Mouse (Mus musculus) gastrocnemius, postnatal 14 days (tissue): Measurements from ENCODE around the gene Tpm1. TPM values are rescaled to one million over a fixed set of nuclear protein-coding genes. Genes with fewer than 3 reads are reported as not detected.
A peak's percentile ranks its signal among the peaks of the same experiment; 100 is the strongest.

ENCODE experiments used
- DNase-seq: peaks from one replicate; pipeline ENCODE4 v3.0.0; 2021; ENCODE audit warnings: mixed read lengths
- intact Hi-C: fragments of 180-260 bp; cut with DNase I; formaldehyde crosslinking; loops from one replicate; pipeline ENCODE4 v1.15.1; 2025; ENCODE audit warnings: low total_unique reads
- total RNA-seq, 2 experiments: library from RNA; stranded (reverse); gene quantifications; 2 replicates each; pipeline ENCODE4 v1.2.3; 2021

The Tpm1 gene
- total RNA-seq, 2 experiments from 2014 or later, result 23,393 to 24,139 TPM

DNA sequence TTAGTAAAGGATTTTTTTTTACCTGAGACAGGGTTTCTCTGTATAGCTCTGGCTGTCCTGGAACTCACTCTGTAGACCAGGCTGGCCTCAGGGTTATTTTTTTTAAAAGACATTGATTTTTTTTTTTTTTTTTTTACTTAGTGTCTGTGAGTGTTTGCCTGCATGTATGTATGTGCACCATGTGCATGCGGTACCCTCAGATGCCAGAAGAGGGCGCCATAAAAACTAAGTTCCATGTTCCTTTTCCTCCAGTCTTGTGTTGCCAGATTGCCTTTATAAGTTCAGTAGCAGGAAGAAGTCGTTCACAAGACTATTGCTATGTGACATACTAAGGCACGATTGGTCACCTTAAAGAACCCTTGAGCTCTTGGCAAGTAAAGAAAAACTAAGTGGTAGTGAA lies 14.5 kb downstream of the Tpm1 start:
- intact Hi-C loops, result no loop called here
- no peak for DNase-seq

DNA sequence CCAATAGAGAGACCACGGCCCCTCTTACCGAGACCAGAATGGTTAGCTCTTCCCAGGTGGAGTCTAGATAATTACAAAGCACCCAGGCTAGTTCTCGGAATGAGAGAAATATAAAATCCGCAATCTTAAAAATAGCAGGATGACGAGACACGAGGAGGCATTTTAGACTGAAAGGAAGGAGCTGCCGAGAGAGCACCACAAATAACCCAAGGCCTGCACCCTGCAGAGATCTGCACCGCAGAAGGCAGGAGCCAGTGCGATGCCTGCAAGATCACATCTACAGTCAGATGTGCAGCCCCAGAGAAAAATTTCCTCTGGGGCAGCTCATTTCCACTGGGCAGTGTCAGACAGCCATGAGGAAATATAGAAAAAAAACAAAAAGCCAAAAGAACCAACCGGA lies 16.2 kb downstream of the Tpm1 start:
- DNase-seq, result no peak
- intact Hi-C loops, result no loop called here

DNA sequence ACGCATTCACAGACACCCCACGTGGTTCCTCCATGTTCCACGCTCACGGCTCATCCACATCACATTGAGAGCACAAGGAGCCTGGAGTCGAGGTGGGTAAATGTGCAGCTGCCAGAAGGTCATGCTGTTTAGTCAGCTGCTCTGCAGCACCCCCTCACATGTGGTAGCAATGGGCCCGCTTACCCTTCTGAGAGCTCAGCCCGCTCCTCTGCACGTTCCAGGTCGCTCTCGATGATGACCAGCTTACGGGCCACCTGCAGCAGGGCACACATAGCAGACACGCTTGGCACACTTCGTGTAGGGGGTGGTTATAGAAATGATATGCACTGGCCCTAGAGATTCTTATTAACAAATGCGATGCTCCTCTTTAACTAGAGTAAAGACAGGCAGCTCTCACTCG lies 16.6 kb downstream of the Tpm1 start:
- DNase-seq, result no peak
- intact Hi-C loops, result no loop called here

DNA sequence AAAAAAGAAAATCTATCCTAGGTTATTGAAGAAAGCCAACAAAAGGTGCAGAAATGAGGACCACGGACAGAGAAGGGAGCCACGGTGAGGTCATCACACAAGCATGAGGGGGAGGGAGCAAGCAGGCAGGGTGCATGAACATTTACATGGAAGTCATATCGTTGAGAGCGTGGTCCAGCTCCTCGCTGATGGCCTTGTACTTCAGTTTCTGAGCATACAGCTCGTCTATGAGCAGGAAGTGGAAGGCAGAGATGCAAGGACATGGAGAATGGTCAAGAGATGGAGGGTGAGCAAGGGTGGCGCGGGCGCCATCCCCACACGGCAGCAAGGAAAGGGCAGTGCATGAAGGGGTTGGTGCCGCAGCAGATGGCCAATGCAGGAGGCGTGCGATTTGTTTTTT lies 19.7 kb downstream of the Tpm1 start:
- intact Hi-C loops, result no loop called here
- DNase-seq, result no peak

DNA sequence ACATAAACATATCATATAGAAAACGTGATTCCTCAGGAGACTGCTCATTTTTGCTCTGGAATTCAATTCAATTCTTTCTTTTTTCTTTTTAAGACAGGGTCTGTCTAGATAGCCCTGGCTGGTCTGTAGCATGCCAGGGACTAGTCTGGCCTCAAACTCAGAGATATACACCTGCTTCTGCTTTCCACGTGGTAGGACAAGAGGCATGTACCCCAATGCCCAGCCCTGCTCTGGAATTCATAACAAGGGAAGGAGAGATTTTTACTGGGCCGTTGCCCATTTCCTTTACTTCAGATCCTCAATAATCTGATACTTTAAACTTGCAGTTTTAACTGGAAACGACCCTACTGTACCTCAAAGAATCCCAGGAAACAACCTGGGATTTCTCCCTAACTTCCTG lies 20.3 kb downstream of the Tpm1 start:
- no peak for DNase-seq
- intact Hi-C loops, result no loop called here

DNA sequence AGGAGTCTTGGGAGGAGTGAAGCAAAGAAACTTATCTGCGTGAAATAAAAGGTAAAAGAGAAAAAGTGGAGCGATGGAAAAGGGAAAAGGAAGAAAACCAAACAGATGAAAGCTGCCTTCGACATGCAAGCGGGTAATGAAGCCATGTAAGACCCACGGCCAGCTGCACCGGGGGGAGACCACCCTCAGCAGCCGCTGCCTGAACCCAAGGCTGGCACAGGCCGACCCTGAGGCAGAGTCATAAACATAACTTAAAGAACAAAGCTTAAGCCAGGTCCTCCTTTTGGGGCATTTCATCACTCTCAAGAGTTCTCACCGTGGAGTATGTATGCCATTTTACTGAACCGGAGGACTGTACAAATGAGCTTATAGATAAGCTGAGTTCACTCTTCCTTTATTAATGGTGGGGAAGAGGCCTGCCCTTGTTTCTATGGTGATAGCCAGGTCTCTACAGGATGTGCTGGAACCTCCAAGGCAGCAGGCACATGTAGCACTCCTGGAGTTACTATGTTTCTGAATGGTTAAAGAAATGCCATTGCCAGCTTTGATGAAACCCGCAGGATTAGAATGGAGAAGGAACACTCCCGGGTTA lies 21.0 kb downstream of the Tpm1 start:
- no peak for DNase-seq
- intact Hi-C loops, result no loop called here

DNA sequence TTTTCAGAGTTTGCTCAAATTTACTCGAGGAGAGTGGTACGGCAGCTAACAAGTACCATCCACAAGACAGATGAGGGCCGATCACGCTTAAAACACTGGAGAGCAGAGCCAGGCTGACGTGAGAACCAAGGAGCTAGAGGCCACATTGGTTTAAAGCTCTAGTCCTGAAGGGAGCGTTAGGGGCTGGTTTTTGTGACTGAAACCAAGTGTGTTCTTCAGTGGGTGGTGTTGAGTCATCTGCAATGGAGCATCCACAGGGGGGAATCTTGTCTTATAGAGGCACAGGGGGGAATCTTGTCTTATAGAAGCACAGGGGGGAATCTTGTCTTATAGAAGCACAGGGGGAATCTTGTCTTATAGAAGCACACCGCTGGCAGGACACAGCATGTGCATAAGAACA lies 22.3 kb downstream of the Tpm1 start:
- DNase-seq, result no peak
- intact Hi-C loops, result no loop called here

DNA sequence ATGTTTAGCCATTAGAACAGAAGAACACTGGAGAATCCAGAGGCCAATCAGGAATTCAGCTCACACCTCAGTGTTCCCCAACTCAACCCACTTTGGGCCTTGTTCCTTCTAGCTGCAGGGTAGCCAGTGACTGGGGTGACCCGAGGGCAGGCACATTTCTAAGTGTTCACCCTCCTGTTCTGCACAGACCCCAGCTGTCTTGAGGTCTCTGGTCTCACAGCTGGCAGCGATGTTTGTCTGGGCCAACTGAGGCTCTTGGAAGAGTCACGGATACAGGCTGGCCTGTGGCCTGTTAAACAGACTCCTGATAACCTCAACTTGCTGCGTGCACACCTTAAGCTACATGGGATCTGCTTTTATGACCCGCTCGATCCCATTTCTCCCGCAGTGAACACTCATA lies 23.1 kb downstream of the Tpm1 start:
- intact Hi-C loops, result no loop called here
- DNase-seq, result peak; percentile 33

DNA sequence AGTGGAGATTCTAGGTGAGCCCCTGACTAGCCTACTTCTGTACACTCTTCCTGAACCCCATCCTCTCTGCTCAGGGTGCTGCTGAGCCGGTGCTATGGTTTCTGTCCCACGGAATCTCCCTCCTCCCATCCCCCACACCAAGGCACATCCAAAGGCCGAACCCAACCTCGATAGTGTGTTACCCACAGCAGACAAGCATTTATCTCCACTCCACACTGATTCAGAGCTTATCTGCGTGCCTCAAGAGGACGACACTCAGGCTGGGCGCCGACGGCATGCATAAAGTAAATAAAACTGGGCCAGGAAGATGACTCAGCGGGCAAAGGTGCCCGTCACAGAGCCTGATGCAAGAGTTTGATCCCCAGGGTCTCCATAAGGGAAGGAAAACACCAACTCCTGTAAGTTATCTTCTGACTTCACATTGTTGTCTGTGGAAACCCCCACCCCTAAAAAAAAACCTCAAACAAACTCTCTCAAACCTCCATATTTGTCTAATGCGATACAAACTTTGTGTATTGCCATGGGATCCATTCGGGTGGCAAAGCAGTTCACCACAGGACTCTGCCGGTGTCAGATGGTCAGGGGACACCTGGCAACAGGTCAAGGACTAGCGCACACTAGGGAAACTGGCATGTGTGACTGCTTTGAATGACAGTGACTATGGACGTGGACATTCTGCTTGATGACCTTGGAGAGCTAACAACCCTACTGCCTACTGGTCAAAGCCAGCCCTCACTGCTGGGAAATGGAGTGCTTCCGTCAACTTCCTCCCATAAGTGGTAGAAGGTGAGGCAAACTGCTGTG lies 24.1 kb downstream of the Tpm1 start:
- intact Hi-C loops, result no loop called here
- peak; percentile 54 for DNase-seq

DNA sequence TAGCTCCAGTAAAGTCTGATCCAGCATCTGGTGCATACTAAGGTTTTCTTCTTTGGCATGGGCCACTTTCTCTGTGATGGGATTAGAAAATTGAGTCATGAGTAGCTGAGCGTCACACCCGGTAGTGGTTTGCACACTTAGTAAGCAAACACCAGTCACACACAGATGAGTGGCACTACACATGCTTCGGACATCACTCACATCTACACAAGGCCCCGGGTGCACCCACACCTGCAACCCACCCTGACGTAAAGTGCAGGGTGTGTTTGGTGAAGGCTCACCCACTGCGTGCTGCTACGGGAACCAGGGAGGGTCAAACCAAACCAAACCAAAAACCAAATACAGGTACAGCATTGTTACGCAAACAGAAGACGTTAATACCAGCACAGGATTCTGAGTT lies 25.8 kb downstream of the Tpm1 start:
- DNase-seq, result no peak

DNA sequence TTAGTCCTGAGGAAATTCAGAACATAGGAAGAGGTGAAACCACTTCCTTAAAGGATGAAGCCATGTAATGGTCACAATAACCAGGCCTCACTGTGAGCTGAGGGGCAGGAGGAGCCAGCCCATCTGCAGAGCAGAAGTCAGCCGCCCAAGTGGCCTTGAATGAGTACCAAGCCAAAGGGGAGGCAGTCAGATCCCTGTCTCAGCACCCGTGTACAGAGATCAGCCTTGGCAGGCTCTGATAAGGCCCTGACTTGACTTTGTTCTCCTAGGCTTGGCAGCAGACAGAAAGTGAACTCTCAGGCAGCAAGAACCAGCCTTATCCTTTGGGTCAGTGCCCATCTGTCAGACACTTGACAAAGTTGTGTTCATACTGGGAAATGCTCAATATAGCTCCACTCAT lies 29.1 kb downstream of the Tpm1 start:
- intact Hi-C loops, result no loop called here
- no peak for DNase-seq

More for the DNA sequence above, 25.8 kb downstream of the Tpm1 start:
- intact Hi-C loops, result no loop called here

DNA sequence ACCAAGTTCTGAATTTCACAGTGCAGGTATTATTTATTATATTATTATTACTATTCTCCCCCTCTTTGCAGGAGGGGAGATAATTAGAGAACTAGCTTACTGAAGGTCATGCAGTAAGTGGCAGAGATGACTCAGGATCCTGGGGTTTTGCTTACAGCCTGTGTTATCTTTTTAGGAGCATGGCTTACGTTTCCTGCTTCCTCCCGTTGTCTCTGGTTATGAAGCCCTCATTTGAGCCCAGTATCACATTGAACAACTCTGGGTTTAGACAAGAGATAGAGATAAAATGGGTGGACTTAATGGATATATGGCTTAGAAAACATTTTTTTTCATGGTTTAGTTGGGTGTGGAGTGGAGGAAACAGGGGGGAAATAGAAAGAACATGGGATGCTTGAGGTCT lies 35.7 kb downstream of the Tpm1 start:
- intact Hi-C loops, result no loop called here

DNA sequence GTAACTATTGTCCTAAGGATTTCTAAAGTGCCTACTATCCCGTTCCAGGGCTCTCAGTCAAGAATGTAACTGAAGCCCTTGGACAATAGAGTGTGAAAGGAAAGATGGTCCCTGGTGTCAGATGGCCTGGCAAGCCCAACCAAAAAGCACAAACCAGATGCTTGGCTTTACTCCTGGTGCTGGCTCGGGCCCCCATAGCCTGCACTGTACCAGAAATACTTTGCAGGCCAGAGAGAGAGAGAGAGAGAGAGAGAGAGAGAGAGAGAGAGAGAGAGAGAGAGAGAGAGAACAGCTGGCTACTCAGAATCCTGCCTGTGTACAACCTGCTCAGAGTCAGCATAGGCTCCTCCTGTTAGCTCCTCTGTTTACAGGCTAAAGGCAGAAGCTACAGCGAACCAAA lies 36.7 kb downstream of the Tpm1 start:
- peak; percentile 92 for DNase-seq
- intact Hi-C loops, result no loop called here

More for the DNA sequence above, 35.7 kb downstream of the Tpm1 start:
- DNase-seq, result no peak

DNA sequence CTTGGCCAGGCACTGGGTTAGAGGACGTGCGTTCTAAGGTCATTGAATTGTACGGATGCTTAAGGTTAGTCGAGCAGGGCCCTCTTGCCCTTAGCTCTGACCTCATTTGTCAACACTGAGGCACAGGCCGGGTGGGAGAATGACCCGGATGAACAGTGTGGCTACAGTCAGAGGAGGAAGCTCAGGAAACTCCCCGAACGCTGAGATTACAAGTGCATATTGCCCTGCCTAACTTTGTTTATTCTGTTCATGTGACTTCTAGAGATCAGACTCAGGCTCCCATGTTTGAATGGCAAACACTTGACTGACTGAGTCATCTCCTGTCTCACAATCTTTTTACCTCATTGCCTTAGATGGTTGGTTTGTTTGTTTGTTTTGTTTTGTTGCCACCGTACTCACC lies 37.7 kb downstream of the Tpm1 start:
- intact Hi-C loops, result no loop called here
- no peak for DNase-seq

DNA sequence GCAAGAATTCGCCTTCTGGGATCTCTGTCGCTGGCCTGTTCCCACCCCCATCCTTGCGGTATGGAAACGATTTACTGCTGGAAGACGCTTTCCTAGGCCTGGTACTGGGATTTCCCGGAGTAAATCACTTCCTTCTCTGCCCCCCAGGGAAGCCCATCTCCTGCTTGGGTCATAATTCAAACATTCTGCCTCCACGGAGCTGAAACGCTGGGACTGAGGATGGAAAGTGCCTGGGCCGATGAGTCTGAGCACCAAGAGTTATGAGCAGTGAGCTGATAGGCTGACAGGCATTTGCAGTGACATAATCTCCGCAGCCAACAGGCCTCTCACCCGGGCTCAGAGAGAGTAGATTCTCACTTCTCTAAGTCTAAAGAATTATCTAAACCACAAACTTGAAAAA lies 40.4 kb downstream of the Tpm1 start:
- DNase-seq, result no peak
- intact Hi-C loops, result no loop called here

DNA sequence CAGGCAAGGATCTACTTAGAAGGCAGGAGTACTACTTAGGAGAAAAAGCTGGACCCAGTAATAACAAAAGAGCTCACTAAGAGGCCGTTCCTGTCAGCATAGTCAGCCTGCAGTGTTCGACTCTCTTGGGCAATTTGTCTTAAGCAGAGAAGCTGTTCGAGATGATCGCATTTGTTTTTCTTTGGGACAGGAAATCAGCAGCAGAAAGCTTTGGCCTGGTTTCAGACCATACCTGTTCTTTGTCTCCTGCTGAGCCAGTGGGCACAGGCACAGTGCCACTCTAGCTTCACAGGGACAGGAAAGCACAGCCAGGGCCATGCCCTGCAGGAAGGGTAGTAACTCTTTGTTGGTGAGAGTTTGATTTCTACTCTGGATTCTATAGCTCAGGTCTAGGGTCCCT lies 42.8 kb downstream of the Tpm1 start:
- no peak for DNase-seq

DNA sequence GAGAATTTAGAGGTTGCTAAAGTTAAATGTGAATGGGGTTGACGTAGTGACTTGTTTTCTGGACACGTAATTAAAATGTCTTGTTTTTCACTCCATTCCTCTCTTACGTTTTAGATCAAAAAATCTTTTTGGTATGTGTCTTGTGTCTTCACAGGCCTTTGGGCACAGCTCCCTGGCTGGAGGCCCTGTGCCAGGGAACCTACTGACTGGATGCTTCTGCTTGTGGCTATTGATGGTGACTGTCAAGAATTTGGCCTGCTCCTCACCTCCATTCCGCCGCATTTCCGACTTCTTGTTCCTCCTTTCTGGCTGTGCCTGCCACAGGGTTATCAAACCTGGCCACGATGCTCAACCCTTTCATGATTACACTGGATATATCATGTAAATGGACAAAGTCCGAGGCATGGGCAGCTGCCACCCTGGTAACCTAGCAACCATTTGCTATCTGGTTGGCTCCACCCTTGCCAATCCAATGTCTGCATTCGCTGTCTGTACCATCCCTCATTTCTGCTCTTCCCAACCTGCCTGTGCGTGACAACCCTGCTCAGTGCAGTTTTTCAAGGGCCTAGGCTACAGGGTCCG lies 44.0 kb downstream of the Tpm1 start:
- intact Hi-C loops, result no loop called here
- no peak for DNase-seq

More for the DNA sequence above, 42.8 kb downstream of the Tpm1 start:
- intact Hi-C loops, result no loop called here

DNA sequence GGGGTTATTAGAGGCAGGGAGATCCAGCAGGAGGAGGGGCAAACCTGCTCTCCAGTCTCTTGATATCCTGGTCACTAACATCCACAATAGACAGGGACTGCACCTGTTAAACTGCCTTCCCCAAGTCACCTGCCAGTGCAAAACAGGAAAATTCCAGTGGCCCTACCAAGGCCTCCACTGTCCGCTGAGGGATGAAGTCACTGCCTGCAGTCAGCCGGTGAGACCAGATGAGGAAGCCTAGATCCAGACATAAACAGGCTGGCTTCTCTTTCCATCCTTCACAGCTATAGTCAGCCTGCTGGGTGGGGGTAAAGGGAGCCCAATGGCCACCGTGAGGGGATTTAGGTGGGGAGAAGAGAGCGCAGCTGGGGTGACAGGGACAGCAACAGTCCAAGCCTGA lies 45.5 kb downstream of the Tpm1 start:
- intact Hi-C loops, result loop anchor here (5.0 kb wide), 2 partner anchors 39 to 269 kb away; no protein-coding TSS in a partner anchor
- no peak for DNase-seq

DNA sequence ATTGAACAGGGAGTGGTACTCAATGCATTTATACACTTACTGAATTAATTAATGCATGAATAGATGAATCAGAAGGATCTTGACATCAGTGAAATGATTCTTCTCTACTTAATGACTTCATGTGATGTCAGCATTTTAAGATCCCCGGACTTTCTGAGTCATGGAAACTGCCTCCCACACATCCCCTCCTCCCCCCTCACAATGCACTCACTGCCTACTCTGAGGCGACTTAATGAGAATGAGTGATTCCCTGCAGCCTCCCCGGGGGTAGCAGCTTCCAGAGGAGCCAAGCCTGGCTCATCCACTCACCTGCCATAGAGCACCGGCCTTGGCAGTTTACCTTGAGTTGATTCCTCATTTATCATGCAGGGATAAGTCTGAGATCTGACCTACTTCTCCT lies 46.0 kb downstream of the Tpm1 start:
- no peak for DNase-seq
- intact Hi-C loops, result loop anchor here (5.0 kb wide), 2 partner anchors 39 to 269 kb away; no protein-coding TSS in a partner anchor

DNA sequence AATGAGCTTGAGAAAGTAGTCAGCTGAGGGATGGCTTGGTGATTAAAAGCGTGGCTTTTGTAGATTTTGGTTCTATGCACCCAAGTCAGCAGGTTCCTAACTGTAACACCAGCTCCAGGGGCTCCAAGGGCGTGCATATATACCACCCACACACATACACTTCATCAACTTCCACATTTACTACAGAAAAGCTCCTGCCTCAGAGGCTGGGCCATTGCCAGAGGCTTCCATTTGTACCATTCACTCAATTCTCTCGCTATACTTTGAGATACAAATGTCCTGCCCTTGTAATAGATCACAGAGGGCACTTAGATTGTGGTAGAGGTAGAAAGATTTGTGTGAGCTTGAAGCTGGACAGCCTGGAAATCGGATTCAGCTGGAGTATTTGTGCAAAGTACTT lies 47.7 kb downstream of the Tpm1 start:
- intact Hi-C loops, result loop anchor here (5.0 kb wide), 2 partner anchors 41 to 271 kb away; no protein-coding TSS in a partner anchor

DNA sequence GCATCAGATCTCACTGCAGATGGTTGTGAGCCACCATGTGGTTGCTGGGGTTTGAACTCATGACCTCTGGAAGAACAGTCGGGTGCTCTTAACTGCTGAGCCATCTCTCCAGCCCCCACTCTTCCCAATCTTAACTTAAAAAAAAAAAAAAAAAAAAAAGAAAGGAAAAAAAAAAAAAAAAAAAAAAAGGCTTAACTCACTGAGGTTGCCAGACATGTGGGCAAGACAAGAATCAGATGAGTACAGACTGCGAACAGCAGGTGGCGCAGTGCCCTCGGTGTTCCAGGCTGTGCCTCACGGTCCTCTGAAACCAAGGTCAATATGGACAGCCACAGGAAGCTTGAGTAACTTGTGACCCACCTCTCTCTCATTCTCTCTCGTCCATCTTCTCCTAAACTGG lies 48.2 kb downstream of the Tpm1 start:
- peak; percentile 83 for DNase-seq
- intact Hi-C loops, result loop anchor here (5.0 kb wide), 2 partner anchors 41 to 271 kb away; no protein-coding TSS in a partner anchor

More for the DNA sequence above, 47.7 kb downstream of the Tpm1 start:
- no peak for DNase-seq
